Mouse (Mus musculus) brain, embryonic 14.5 days (tissue): Measurements from ENCODE around the gene Satb2.

Experiments used
- CTCF ChIP-seq: fragments of 200-500 bp; IDR thresholded peaks from 2 replicates; pipeline ENCODE4 v1.5.1; 2012; ENCODE audit warnings: inconsistent platforms, mild to moderate bottlenecking, moderate library complexity, borderline replicate concordance; ENCODE audit not compliant: insufficient read depth, insufficient read length; ENCODE audit errors: extremely low read depth
- POLR2A ChIP-seq: fragments of 200-500 bp; IDR thresholded peaks from 2 replicates; pipeline ENCODE4 v1.6.1; 2012; ENCODE audit warnings: mild to moderate bottlenecking, inconsistent platforms, borderline replicate concordance; ENCODE audit not compliant: poor library complexity, insufficient read depth, insufficient read length, severe bottlenecking; ENCODE audit errors: extremely low read depth

DNA sequence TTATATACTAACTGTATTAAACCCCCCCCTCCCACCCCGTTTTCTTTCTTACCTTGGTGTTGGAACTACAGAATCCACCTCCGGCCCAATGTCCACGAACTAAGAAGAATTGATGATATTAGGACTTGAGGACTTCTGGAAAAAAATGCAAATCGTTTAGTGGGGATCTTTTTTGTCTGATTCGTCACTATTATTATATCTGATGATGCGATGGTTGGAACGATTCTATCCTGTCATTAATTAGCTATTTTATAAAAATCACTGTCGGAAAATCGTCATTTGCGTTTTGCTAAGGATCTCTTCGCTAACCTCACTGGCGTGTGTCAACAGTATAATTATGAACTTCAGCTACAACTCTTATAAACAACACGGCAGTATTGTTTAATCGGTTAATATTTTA lies 4.3 kb downstream of the Satb2 start:
- TF ChIP-seq CTCF (no peak), POLR2A (no peak)
